Mouse (Mus musculus): ENCODE measurements around the gene Cbfb.

DNA sequence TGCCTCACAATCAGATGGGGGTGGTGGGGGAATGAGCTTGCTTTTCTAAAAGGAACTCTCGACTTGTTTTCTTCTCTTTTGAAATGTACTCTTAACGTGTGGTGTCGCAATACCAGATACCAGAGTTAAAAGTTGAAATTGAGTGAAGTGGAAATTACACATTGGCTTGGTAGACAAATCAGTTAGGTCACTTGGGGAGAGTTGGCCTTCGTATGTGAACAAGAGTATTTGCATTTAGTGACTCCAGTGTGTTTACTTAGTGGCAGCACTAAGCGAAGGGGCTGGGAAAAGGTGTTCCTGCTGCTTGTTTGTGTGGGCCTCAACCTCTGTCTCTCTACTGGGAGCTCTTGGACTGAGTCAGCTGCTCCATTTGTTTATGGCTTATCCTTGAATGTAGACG is 55.4 kb downstream of the Cbfb start:
- TF ChIP-seq EP300 (IDR thresholded peaks at IDR 0.05; ENCODE audit: low read depth) (no peak), CTCF (IDR thresholded peaks at IDR 0.05; ENCODE audit: low read depth) (no peak)
